Mouse (Mus musculus) heart, postnatal 4 days (tissue): Measurements from ENCODE around the gene Klhdc8b. TPM values are rescaled to one million over a fixed set of nuclear protein-coding genes. Genes with fewer than 3 reads are reported as not detected.

Experiments
- total RNA-seq, 2 experiments: library from RNA; stranded (reverse); gene quantifications; 2 replicates each; pipeline ENCODE4 v1.2.3; 2021

The Klhdc8b gene
- total RNA-seq, 2 experiments from 2014 or later: 43.9 to 45.6 TPM

Other genes with a start within 250 kb of the Klhdc8b start
- gene Dag1, start 197.6 kb downstream of the Klhdc8b start, total RNA-seq: 100 to 1,000 TPM; 307 to 326 TPM
- 10 to 100 TPM; 19.3 to 21.2 TPM for gene Nicn1, start 171.2 kb downstream of the Klhdc8b start, total RNA-seq
- gene Amt, start 164.7 kb downstream of the Klhdc8b start, total RNA-seq: 1 to 10 TPM; 3.6 to 6.0 TPM
- gene Rhoa, start 155.5 kb downstream of the Klhdc8b start, total RNA-seq: 100 to 1,000 TPM; 341 to 348 TPM
- gene Tcta, start 155.4 kb downstream of the Klhdc8b start, total RNA-seq: 10 to 100 TPM; 15.9 to 19.1 TPM
- gene Gpx1, start 122.7 kb downstream of the Klhdc8b start, total RNA-seq: 100 to 1,000 TPM; 159 to 185 TPM
- 100 to 1,000 TPM; 105 to 108 TPM for gene Usp4, start 113.7 kb downstream of the Klhdc8b start, total RNA-seq
- gene 1700102P08Rik, start 68.8 kb downstream of the Klhdc8b start, total RNA-seq: 1 to 10 TPM in 1 of 2 experiments, under 1 TPM in 1; 0.64 to 1.1 TPM
- under 1 TPM; 0.10 to 0.11 TPM for gene Ccdc36, start 33.1 kb downstream of the Klhdc8b start, total RNA-seq
- not detected for gene BC048562, start 25.1 kb downstream of the Klhdc8b start, total RNA-seq
- 10 to 100 TPM; 27.0 to 28.4 TPM for gene Ccdc71, start 1.1 kb downstream of the Klhdc8b start, total RNA-seq
- 100 to 1,000 TPM; 217 to 229 TPM for gene Lamb2, start 18.2 kb upstream of the Klhdc8b start, total RNA-seq
- 100 to 1,000 TPM; 108 to 109 TPM for gene Usp19, start 29.0 kb upstream of the Klhdc8b start, total RNA-seq
- 10 to 100 TPM; 75.7 to 83.6 TPM for gene Qars, start 46.1 kb upstream of the Klhdc8b start, total RNA-seq
- 10 to 100 TPM; 93.5 to 94.0 TPM for gene Qrich1, start 55.2 kb upstream of the Klhdc8b start, total RNA-seq
- gene Impdh2, start 98.7 kb upstream of the Klhdc8b start, total RNA-seq: 10 to 100 TPM; 77.5 to 79.6 TPM
- 10 to 100 TPM; 57.0 to 64.2 TPM for gene Ndufaf3, start 105.9 kb upstream of the Klhdc8b start, total RNA-seq
- gene Dalrd3, start 108.3 kb upstream of the Klhdc8b start, total RNA-seq: 10 to 100 TPM; 20.6 to 21.6 TPM
- 10 to 100 TPM; 36.6 to 40.0 TPM for gene Wdr6, start 117.2 kb upstream of the Klhdc8b start, total RNA-seq
- 10 to 100 TPM; 13.2 to 13.4 TPM for gene P4htm, start 136.1 kb upstream of the Klhdc8b start, total RNA-seq
- 10 to 100 TPM; 60.7 to 76.7 TPM for gene Arih2, start 187.8 kb upstream of the Klhdc8b start, total RNA-seq
- gene Slc25a20, start 200.5 kb upstream of the Klhdc8b start, total RNA-seq: 100 to 1,000 TPM; 206 to 213 TPM
- 10 to 100 TPM; 74.0 to 79.7 TPM for gene Prkar2a, start 227.7 kb upstream of the Klhdc8b start, total RNA-seq